Mouse (Mus musculus) lung, postnatal 4 days (tissue): Measurements from ENCODE around the gene Prss50.

Experiments used
- DNase-seq, 2 experiments: peaks; one replicate each; pipeline ENCODE4 v3.0.0; 2021

Gene Prss50

GRCm38 (mm10) chr9:110907838-110908630, 50.3 kb downstream of the Prss50 start:
- DNase-seq: no peak

GRCm38 (mm10) chr9:110908631-110909016, 50.9 kb downstream of the Prss50 start:
- DNase-seq: no peak

- no peak for DNase-seq
Measured at GRCm38 (mm10) chr9:110909371-110909967, 51.7 kb downstream of the Prss50 start.
